Mouse (Mus musculus): ENCODE results near the gene Gm28845.
"Not testable (repeated sequence)": the region's sequence is repeated elsewhere in the genome, so short reads cannot be mapped to it uniquely, and the experiment has no call there.

DNA sequence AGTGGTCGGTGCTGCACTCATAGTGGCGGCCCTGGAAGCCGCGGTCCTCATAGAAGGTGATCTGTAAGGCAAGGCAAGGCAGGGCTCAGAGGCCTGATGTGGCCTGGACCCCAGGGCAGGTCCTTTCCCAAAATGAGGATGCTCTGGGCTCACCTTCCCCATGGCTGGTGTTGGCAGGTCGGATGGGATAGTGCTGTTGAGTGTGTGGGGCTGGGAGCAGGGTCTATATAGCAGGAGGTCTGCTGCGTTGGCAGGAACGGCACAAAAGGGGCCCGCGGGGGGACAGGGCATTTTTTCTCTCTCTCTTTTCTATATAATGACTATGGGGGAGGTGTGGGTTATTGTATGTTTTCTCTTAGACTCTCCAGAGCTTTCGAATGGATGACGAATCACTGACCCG lies 68.4 kb downstream of the Gm28845 start, which contains the start of gene Cryge:
- not testable (repeated sequence) for TF ChIP-seq EP300, CTCF (IDR thresholded peaks at IDR 0.05; ENCODE audit: low read depth)
